Mouse (Mus musculus) neural tube, embryonic 14.5 days (tissue): ENCODE data around the gene Pax2. TPM values are rescaled to one million over a fixed set of nuclear protein-coding genes. Genes with fewer than 3 reads are reported as not detected.
A peak's percentile ranks its signal among the peaks of the same experiment; 100 is the strongest.

Experiments used
- ATAC-seq: fragments of 200-750 bp; cut with Nextera tagmentation; 2 replicates; pipeline ENCODE4 v1.8.0; 2017; ENCODE audit warnings: low read depth, mild to moderate bottlenecking, moderate TSS enrichment, moderate library complexity
- H3K27ac ChIP-seq: fragments of 300-500 bp; sonication (generic); 2 replicates; pipeline ENCODE4 v1.5.1; 2014; ENCODE audit warnings: low read depth, mild to moderate bottlenecking, control low read depth, low read length, moderate library complexity, mixed read lengths
- H3K27me3 ChIP-seq: fragments of 300-500 bp; sonication (generic); 2 replicates; pipeline ENCODE4 v1.6.1; 2014; ENCODE audit warnings: low read length; ENCODE audit not compliant: control insufficient read depth, insufficient read depth
- H3K36me3 ChIP-seq: fragments of 300-500 bp; sonication (generic); 2 replicates; pipeline ENCODE4 v1.6.1; 2014; ENCODE audit warnings: low read length, mixed read lengths; ENCODE audit not compliant: control insufficient read depth, insufficient read depth
- H3K4me1 ChIP-seq: fragments of 300-500 bp; sonication (generic); 2 replicates; pipeline ENCODE4 v1.6.1; 2014; ENCODE audit warnings: low read length; ENCODE audit not compliant: control insufficient read depth, insufficient read depth
- H3K4me2 ChIP-seq: fragments of 300-500 bp; sonication (generic); 2 replicates; pipeline ENCODE4 v1.6.1; 2014; ENCODE audit warnings: mild to moderate bottlenecking, low read depth, low read length, control low read depth
- H3K4me3 ChIP-seq: fragments of 300-500 bp; sonication (generic); 2 replicates; pipeline ENCODE4 v1.5.1; 2014; ENCODE audit warnings: low read depth, low read length, control low read depth, mixed read lengths
- H3K9ac ChIP-seq: fragments of 300-500 bp; sonication (generic); replicated peaks from 2 replicates; pipeline ENCODE4 v1.6.1; 2014; ENCODE audit warnings: low read depth, mild to moderate bottlenecking, control low read depth, low read length, mixed read lengths
- H3K9me3 ChIP-seq: fragments of 300-500 bp; sonication (generic); 2 replicates; pipeline ENCODE4 v1.6.1; 2016; ENCODE audit warnings: low read length; ENCODE audit not compliant: control insufficient read depth
- WGBS: fragments of 180-500 bp; shearing (Covaris S2); extraction: QIAGEN DNeasy Blood & Tissue Kit; methylation state at CpG from one replicate; pipeline ENCODE4 v1.1.7; 2014; 5-methylcytosine and 5-hydroxymethylcytosine counted together
- polyA plus RNA-seq: library from polyadenylated mRNA; unstranded; fragments of >200 nt; fragmentation: Nextera tagmentation; extraction: Ambion mirVana; gene quantifications from 2 replicates; pipeline ENCODE4 v1.2.1, GENCODE M21; 2014

The Pax2 gene
- polyA plus RNA-seq, 1 experiment from 2014 or later, result 27.0 TPM

DNA sequence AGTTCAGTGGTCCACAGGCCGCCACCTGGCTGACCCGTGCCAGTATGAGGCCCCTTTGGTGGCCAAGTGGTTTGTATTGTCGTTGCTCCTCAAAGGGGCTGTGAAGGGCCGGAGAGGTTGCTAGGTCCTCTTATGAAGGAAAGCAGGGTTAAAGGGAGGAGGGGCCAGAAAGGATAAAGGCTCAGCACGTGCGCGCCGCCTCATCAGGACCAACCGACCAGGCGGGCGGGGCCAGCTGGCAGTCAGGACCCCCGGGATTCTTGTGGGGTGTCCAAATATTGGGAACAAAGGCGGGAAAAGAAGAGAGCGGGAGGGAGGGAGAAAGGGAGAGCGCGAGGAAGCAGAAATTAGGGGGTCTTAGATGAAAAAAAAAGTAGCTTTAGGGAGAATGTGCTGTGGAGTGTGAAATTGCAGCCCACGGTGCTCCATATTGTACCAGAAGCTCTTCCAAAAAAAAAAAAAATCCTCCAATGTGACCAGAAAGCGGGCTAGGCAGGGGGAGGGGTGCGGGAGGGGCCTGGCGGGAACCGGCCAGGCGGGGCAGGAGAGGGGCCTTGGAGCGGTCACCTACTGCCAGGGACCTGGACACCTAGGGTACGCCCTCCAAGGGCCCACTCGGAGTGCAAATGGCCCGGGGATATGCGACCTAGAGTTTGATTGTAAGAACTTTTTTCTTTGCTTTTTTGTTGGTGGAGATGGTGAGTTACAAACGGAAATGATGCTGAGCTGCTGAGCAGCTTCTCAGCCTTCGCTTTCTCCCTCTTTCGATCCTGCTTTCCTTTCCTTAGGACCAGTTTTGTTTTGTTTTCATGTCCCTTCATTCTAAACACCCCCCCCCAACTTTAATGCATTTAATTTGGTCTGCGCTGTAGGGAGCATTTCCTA lies 3.5 kb upstream of the Pax2 start:
- Histone ChIP-seq H3K4me3 (no peak overlapping the region), H3K9ac (no peak overlapping the region), H3K9me3 (no peaks in the 10 kb centered on the region), H3K4me1 (peaks cover 15% of the 10 kb centered on the region), H3K4me2 (peak overlapping the region; percentile 35; the same call in 1 of the 2 replicates), H3K36me3 (no peaks in the 10 kb centered on the region), H3K27me3 (peaks cover 42% of the 10 kb centered on the region), H3K27ac (peak overlapping the region; percentile 78)
- ATAC-seq, result no peak
- WGBS, result 1% methylated on average over 31 of the region's 31 CpGs

DNA sequence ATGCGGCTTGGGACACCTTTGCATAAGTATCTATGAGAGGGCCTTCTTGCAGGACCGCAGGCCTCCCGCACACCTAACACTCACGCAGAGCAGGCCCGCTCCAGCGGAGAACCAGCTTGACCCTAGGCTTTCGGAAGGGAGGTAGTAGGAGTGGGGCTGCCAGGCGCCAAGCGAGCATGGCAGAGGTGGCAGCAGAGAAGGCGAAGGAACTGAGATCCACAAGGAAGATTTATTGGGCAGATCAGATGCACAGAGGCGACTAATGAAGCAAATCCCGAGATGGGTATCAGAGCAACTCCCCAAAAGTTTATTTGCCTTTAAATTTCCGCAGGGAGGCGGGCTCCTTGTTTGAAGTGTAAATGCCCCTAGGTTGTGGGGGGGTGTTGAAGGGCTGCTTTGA lies 2.5 kb upstream of the Pax2 start:
- peaks cover 33% of the 10 kb centered on the region for H3K27me3 ChIP-seq
- H3K9me3 ChIP-seq, result no peaks in the 10 kb centered on the region
- peaks cover 15% of the 10 kb centered on the region for H3K4me1 ChIP-seq
- no peak for ATAC-seq
- peak overlapping the region; percentile 27; the same call in 1 of the 2 replicates for H3K4me2 ChIP-seq
- H3K9ac ChIP-seq, result no peak overlapping the region
- H3K27ac ChIP-seq, result peak overlapping the region; percentile 78
- no peaks in the 10 kb centered on the region for H3K36me3 ChIP-seq
- 1% methylated on average over 14 of the region's 14 CpGs for WGBS
- H3K4me3 ChIP-seq, result no peak overlapping the region

DNA sequence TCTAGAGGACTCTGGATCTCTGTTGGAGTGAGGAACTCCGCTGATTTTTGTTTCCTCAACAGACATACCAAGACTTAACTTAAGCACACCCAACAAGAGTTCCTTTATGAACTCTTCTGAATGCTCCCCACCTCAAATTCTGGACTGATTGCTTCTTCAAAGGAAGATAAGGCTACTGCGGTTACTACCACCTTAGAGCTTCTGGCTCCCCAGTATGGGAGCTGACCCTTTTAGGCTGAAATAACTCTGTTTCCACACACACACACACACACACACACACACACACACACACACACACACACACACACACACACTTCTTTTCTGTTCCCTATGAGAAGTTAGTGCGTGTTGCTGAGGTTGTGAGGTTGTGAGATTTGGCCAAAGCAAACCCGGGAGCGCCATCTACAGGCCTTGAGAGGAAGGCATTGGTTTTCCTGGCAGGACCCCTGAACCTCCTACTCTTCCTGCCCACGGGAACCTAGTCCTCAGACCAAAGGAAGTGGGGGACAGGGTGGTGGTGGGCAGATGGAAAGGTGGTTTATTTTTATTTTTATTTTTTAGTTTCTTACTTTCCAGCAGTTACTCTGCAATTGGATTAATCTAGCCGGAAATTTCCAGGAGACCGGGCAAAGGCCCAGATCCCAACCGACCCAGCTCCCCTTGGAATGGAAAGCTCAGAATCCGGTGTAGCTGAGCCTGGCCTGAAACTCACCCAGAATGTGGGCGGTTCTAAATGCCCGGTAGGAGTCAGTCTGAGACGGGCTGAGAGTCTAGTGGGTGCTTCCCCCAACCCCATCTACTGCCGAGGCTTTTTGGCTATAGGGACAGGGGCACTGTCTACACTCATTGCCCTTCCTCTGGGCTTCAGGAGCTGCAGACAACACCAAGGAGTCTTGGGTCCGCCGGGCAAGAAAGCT lies 1.1 kb upstream of the Pax2 start:
- Histone ChIP-seq H3K36me3 (no peaks in the 10 kb centered on the region), H3K4me1 (peaks cover 15% of the 10 kb centered on the region), H3K9me3 (no peaks in the 10 kb centered on the region), H3K27me3 (peaks cover 29% of the 10 kb centered on the region), H3K4me3 (peak overlapping the region; percentile 51; the same call in 1 of the 2 replicates), H3K27ac (peak overlapping the region; percentile 87), H3K9ac (peak overlapping the region; percentile 75; the same call in 1 of the 2 replicates), H3K4me2 (peak overlapping the region; percentile 60)
- 1% methylated on average over 16 of the region's 16 CpGs for WGBS
- ATAC-seq, result no peak; the same call in 1 of the 2 replicates

DNA sequence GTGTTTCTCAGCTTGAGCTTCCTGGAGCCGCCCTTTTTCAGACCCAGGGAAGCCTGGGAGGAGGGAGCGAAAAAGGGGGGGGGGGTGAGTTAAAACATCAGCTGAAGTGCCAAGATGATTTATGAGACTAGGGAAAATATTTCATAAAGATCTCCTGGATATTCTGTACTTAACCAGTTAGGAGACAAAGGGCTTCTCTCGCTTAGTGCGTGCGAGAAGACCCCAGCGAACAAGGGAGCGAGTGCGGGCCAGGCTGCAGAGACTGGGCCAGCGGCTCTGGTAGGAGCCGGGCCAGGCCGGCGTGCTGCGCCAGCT lies 510 bp upstream of the Pax2 start:
- peak overlapping the region; percentile 75 for H3K9ac ChIP-seq
- H3K4me2 ChIP-seq, result peak overlapping the region; percentile 60
- peak overlapping the region; percentile 87 for H3K27ac ChIP-seq
- H3K9me3 ChIP-seq, result no peaks in the 10 kb centered on the region
- ATAC-seq, result no peak
- WGBS, result under 1% methylated on average over 13 of the region's 13 CpGs
- H3K27me3 ChIP-seq, result peaks cover 29% of the 10 kb centered on the region
- peak overlapping the region; percentile 51 for H3K4me3 ChIP-seq
- no peaks in the 10 kb centered on the region for H3K36me3 ChIP-seq
- peaks cover 15% of the 10 kb centered on the region for H3K4me1 ChIP-seq

DNA sequence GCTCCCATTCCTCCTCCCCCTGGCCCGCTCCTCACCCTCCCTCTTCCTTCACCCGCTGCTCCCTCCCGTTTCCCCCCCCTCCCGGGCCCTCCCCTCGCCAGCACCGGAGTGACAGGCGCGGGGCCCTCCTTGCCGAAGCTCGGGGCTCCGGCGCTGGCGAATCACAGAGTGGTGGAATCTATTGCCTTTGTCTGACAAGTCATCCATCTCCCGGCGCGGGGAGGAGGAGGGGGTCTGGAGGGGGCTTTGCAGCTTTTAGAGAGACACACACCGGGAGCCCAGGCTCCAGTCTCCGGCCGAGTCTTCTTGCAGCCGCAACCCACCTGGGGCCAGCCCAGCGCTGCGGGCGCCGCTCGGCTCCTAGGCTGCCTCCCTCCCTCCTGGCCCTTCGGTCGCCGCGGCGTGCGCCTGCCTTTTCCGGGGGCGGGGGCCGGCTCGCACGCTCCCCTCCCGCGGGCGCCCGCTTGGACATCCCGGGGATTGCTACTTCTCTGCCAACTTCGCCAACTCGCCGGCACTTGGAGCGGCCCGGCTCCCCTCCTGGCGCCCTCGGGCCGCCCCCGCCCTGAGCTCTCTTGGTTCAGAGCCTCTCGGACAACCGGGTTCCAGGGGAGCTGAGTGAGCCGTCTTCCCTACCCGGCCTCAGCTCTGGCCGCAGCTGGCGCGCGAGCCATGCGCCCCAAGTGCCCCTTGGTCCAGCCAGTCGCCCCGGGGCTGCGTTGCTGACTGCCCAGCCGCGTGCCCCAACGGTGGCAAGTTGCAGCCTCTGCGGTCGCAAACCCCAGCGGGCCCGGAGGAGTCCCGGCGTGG lies 781 bp downstream of the Pax2 start:
- H3K4me2 ChIP-seq, result peak overlapping the region; percentile 60
- H3K4me1 ChIP-seq, result peaks cover 15% of the 10 kb centered on the region
- peak; percentile 81 for ATAC-seq
- under 1% methylated on average over 51 of the region's 71 CpGs for WGBS
- no peaks in the 10 kb centered on the region for H3K9me3 ChIP-seq
- peak overlapping the region; percentile 75 for H3K9ac ChIP-seq
- H3K27ac ChIP-seq, result peak overlapping the region; percentile 87
- peaks cover 23% of the 10 kb centered on the region for H3K27me3 ChIP-seq
- peak overlapping the region; percentile 51 for H3K4me3 ChIP-seq
- H3K36me3 ChIP-seq, result no peaks in the 10 kb centered on the region

DNA sequence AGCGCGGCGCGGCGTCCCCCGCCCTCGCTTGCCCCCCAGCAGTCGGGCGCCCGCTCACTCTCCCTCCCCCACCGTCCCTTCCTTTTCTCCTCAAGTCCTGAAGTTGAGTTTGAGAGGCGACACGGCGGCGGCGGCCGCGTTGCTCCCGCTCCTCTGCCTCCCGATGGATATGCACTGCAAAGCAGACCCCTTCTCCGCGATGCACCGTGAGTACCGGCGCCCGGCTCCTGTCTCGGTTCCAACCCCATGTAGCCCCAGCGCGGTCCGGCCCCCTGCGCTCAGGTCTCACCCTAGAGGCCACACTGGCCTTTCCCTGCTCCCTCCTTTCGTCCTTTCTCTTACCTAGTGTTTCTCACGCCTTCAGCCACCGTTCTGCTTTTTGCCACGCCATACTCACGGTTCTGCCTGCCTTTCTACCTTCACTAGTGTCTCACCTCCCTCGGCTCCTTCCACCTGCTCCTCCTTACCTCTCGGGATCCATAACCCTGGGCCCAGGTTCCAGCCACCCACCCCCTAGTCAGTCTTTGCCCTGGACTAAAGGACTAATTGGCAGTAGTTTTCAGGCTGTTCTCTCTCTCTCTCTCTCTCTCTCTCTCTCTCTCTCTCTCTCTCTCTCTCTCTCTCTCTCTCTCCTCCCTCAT lies 1.5 kb downstream of the Pax2 start:
- H3K9ac ChIP-seq, result peak overlapping the region; percentile 75
- peaks cover 15% of the 10 kb centered on the region for H3K4me1 ChIP-seq
- H3K4me3 ChIP-seq, result peak overlapping the region; percentile 51
- no peaks in the 10 kb centered on the region for H3K9me3 ChIP-seq
- peak overlapping the region; percentile 60 for H3K4me2 ChIP-seq
- no peaks in the 10 kb centered on the region for H3K36me3 ChIP-seq
- H3K27ac ChIP-seq, result peak overlapping the region; percentile 87
- under 1% methylated on average over 29 of the region's 38 CpGs for WGBS
- no peak for ATAC-seq
- peaks cover 28% of the 10 kb centered on the region for H3K27me3 ChIP-seq

DNA sequence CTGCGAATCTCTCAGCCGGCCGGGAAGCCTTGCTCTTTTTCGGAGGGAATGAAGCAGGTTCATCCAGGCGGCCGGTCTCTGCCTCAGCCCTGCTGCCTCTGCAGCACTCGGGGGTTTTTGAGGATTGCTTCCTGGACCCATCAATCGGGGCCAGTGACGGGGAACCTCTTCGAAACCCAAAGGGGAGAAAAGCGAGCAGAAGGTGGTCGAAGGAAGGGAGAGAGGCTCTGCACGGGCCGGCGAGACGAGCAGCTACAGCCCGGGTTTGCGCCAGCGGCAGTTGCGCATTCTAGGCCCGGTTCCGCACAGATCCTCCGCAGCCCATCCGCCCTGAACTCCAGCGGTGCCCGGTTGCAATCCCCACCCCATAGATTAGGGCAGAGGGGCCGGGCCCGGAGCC lies 3.0 kb downstream of the Pax2 start:
- no peaks in the 10 kb centered on the region for H3K9me3 ChIP-seq
- 0% methylated on average over 27 of the region's 28 CpGs for WGBS
- peak overlapping the region; percentile 51 for H3K4me2 ChIP-seq
- no peak for ATAC-seq
- H3K36me3 ChIP-seq, result no peaks in the 10 kb centered on the region
- peaks cover 32% of the 10 kb centered on the region for H3K27me3 ChIP-seq
- H3K4me3 ChIP-seq, result peak overlapping the region; percentile 51
- peak overlapping the region; percentile 75 for H3K9ac ChIP-seq
- H3K27ac ChIP-seq, result peak overlapping the region; percentile 73
- peaks cover 15% of the 10 kb centered on the region for H3K4me1 ChIP-seq

DNA sequence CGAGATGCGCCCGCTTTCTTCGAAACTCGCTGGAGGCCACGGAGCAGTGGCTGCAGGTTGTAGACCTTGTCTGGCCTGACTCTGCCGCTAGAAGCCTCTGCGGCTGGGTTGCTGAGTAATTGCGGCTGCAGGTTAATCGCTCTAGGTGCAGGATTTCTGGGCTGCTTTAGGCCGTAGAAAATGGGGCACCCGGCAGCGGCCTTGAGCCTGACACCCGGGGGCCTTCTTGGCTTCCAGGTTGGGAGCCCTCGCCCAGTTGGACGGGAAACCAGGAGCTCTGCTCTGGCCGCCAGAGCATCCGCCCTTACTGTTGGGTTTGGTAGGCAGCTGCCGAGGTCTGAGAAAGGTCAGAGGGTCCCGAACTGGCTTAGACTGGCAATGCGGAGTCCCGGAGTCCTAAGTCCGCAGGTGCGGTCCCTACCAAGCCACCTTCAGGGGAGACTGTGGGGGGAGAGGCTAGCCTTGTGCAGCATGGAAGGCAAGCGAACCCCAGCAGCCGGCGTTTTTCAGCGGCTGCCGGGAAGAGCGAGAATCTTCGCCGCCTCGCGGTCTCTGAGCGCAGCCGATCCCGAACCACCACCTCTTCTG lies 3.8 kb downstream of the Pax2 start:
- H3K4me1 ChIP-seq, result peaks cover 15% of the 10 kb centered on the region
- H3K27ac ChIP-seq, result peak overlapping the region; percentile 73

More for the DNA sequence above, 3.8 kb downstream of the Pax2 start:
- Histone ChIP-seq H3K9ac (peak overlapping the region; percentile 75), H3K4me2 (peak overlapping the region; percentile 51), H3K36me3 (no peaks in the 10 kb centered on the region), H3K27me3 (peaks cover 31% of the 10 kb centered on the region), H3K9me3 (no peaks in the 10 kb centered on the region), H3K4me3 (peak overlapping the region; percentile 51)
- under 1% methylated on average over 37 of the region's 37 CpGs for WGBS
- ATAC-seq, result no peak
